Mouse (Mus musculus) lung, embryonic 14.5 days (tissue): ENCODE data around the gene Csf1. TPM values are rescaled to one million over a fixed set of nuclear protein-coding genes. Genes with fewer than 3 reads are reported as not detected.

Experiments used
- ATAC-seq: fragments of 200-750 bp; cut with Nextera tagmentation; 2 replicates; pipeline ENCODE4 v1.8.0; 2017; ENCODE audit warnings: mild to moderate bottlenecking, moderate TSS enrichment, moderate library complexity; ENCODE audit not compliant: insufficient read depth
- DNase-seq: peaks from one replicate; pipeline ENCODE4 v3.0.0-alpha.2; 2015
- H3K27ac ChIP-seq: fragments of 300-500 bp; sonication (generic); 2 replicates; pipeline ENCODE4 v1.5.1; 2014; ENCODE audit warnings: low read depth, mild to moderate bottlenecking, moderate library complexity
- H3K27me3 ChIP-seq: fragments of 300-500 bp; sonication (generic); 2 replicates; pipeline ENCODE4 v1.6.1; 2014; ENCODE audit warnings: low read length, control low read depth; ENCODE audit not compliant: insufficient read depth
- H3K36me3 ChIP-seq: fragments of 300-500 bp; sonication (generic); 2 replicates; pipeline ENCODE4 v1.6.1; 2014; ENCODE audit warnings: control low read depth; ENCODE audit not compliant: insufficient read depth
- H3K4me1 ChIP-seq: fragments of 300-500 bp; sonication (generic); 2 replicates; pipeline ENCODE4 v1.6.1; 2014; ENCODE audit warnings: antibody characterized with exemption, control low read depth; ENCODE audit not compliant: insufficient read depth
- H3K4me2 ChIP-seq: fragments of 300-500 bp; sonication (generic); 2 replicates; pipeline ENCODE4 v1.6.1; 2014; ENCODE audit warnings: mild to moderate bottlenecking
- H3K4me3 ChIP-seq: fragments of 300-500 bp; sonication (generic); 2 replicates; pipeline ENCODE4 v1.5.1; 2014; ENCODE audit warnings: low read depth, low read length
- H3K9ac ChIP-seq: fragments of 300-500 bp; sonication (generic); 2 replicates; pipeline ENCODE4 v1.6.1; 2014
- H3K9me3 ChIP-seq: fragments of 300-500 bp; sonication (generic); 2 replicates; pipeline ENCODE4 v1.6.1; 2016; ENCODE audit warnings: low read depth, low read length, control low read depth
- CTCF ChIP-seq: IDR thresholded peaks from 2 replicates; pipeline ENCODE4 v1.5.1; 2016; ENCODE audit warnings: antibody characterized with exemption, low read depth
- WGBS: fragments of 180-500 bp; shearing (Covaris S2); extraction: QIAGEN DNeasy Blood & Tissue Kit; methylation state at CpG from one replicate; pipeline ENCODE4 v1.1.7; 2014; 5-methylcytosine and 5-hydroxymethylcytosine counted together
- polyA plus RNA-seq: library from polyadenylated mRNA; unstranded; fragments of >200 nt; fragmentation: Nextera tagmentation; extraction: Ambion mirVana; gene quantifications from 2 replicates; pipeline ENCODE4 v1.2.1, GENCODE M21; 2014

Csf1 gene
- polyA plus RNA-seq, 1 experiment from 2014 or later = 9.3 TPM

GRCm38 (mm10) chr3:107766804-107767203, 6.5 kb upstream of the Csf1 start:
- H3K4me1 ChIP-seq = peaks cover 26% of the 10 kb centered on the region
- H3K4me2 ChIP-seq = no peak overlapping the region
- H3K27ac ChIP-seq = no peak overlapping the region
- no peaks in the 10 kb centered on the region for H3K9me3 ChIP-seq
- TF ChIP-seq CTCF = no peak
- H3K4me3 ChIP-seq = no peak overlapping the region
- H3K36me3 ChIP-seq = no peaks in the 10 kb centered on the region
- no peaks in the 10 kb centered on the region for H3K27me3 ChIP-seq
- 31% methylated on average over 2 of the region's 2 CpGs for WGBS
- ATAC-seq (no peak), DNase-seq (peak; percentile 56)
- H3K9ac ChIP-seq = no peak overlapping the region

DNA sequence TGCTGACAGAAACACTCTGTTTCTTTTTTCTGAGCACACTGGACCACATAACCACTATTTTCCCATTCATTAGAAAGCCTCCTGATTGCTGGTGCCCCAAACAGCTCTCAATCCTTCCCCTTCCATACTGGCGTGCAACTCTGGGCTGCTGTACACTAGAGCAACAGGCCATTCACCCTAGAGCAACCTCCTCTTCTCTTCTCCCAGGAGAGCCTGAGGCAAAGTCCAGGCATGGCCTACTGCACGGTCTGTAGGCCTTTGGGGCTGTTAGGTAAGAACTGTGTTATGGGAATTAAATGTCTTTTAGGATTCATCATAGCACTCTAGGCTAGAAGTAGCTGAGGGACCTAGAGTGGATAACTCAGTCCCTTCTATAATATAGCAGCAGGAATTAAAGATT, 5.7 kb upstream of the Csf1 start:
- WGBS = 80% methylated on average over 2 of the region's 2 CpGs
- H3K4me3 ChIP-seq = no peak overlapping the region
- H3K4me1 ChIP-seq = peaks cover 26% of the 10 kb centered on the region
- DNase-seq (no peak), ATAC-seq (no peak)
- TF ChIP-seq CTCF = no peak
- no peaks in the 10 kb centered on the region for H3K27me3 ChIP-seq
- H3K4me2 ChIP-seq = no peak overlapping the region
- H3K9ac ChIP-seq = no peak overlapping the region
- no peaks in the 10 kb centered on the region for H3K9me3 ChIP-seq
- no peak overlapping the region for H3K27ac ChIP-seq
- H3K36me3 ChIP-seq = no peaks in the 10 kb centered on the region

DNA sequence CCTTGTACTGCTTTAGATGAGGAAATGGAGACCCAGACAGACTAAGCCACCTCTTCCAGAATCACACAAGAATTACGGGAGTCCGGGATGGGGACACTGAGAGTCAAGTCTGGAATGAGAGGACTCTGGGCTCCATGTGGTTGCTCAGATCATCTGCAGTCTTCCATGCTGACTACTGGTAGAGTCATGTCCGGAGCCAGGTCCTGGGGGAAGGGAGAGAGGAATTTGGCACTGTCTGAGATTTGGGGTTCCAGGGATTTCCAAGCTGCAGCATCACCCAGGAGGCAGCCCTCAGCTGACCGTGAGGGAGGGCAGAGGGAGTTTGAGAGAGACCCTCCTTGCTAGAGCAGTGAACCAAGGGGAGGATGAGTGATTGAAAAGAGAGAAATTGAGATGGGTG, 3.3 kb upstream of the Csf1 start:
- Histone ChIP-seq H3K36me3 (no peaks in the 10 kb centered on the region), H3K9ac (no peak overlapping the region), H3K4me2 (no peak overlapping the region), H3K27ac (no peak overlapping the region), H3K9me3 (no peaks in the 10 kb centered on the region), H3K27me3 (no peaks in the 10 kb centered on the region), H3K4me3 (no peak overlapping the region), H3K4me1 (peaks cover 27% of the 10 kb centered on the region)
- WGBS = 77% methylated on average over 4 of the region's 4 CpGs
- ATAC-seq = no peak
- DNase-seq = no peak
- TF ChIP-seq CTCF = no peak

- Histone ChIP-seq H3K9ac (no peak overlapping the region), H3K27me3 (no peaks in the 10 kb centered on the region), H3K36me3 (no peaks in the 10 kb centered on the region), H3K4me1 (peaks cover 24% of the 10 kb centered on the region), H3K4me2 (no peak overlapping the region), H3K9me3 (no peaks in the 10 kb centered on the region), H3K4me3 (no peak overlapping the region), H3K27ac (no peak overlapping the region)
- no peak for TF ChIP-seq CTCF
- 94% methylated on average over 5 of the region's 5 CpGs for WGBS
- DNase-seq = no peak
- ATAC-seq = no peak
These were observed 1.2 kb upstream of the Csf1 start for GRCm38 (mm10) chr3:107761446-107761845.

DNA sequence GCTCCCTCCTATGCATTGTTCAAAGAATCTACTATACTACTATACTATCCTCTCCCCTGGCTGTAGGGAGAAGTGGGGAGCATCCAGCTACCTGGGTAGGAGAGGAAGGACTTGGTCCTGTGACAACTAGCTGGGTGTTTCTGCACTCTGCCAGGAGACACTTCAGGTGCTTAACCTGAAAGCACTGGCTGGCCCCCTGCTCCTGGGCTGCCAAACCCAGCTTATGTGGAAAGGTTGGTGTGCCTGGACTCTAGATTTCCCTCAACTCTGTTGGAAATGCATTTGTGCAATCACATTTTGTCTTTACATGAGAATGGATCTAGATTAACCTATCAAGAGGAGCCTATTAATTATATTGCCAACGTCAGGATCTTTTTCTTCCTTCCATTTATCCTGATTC, 502 bp upstream of the Csf1 start:
- no peaks in the 10 kb centered on the region for H3K9me3 ChIP-seq
- DNase-seq = no peak
- peak overlapping the region; percentile 84; the same call in 1 of the 2 replicates for H3K9ac ChIP-seq
- no peak for TF ChIP-seq CTCF
- H3K27me3 ChIP-seq = no peaks in the 10 kb centered on the region
- H3K27ac ChIP-seq = peak overlapping the region; percentile 94; the same call in 1 of the 2 replicates
- H3K4me1 ChIP-seq = peaks cover 22% of the 10 kb centered on the region
- peak overlapping the region; percentile 68 for H3K4me2 ChIP-seq
- ATAC-seq = no peak
- 58% methylated on average over 1 of the region's 1 CpGs for WGBS
- H3K4me3 ChIP-seq = peak overlapping the region; percentile 72; the same call in 1 of the 2 replicates
- no peaks in the 10 kb centered on the region for H3K36me3 ChIP-seq

- WGBS = 8% methylated on average over 3 of the region's 3 CpGs
- peak overlapping the region; percentile 84; the same call in 1 of the 2 replicates for H3K9ac ChIP-seq
- DNase-seq = peak; percentile 71
These were observed 1.6 kb downstream of the Csf1 start for GRCm38 (mm10) chr3:107758638-107759037.

GRCm38 (mm10) chr3:107758176-107758575, 2.1 kb downstream of the Csf1 start:
- Histone ChIP-seq H3K27ac (no peak overlapping the region), H3K36me3 (peaks cover 14% of the 10 kb centered on the region), H3K27me3 (no peaks in the 10 kb centered on the region), H3K9me3 (no peaks in the 10 kb centered on the region), H3K9ac (no peak overlapping the region), H3K4me3 (peak overlapping the region; percentile 72; the same call in 1 of the 2 replicates), H3K4me1 (peaks cover 15% of the 10 kb centered on the region), H3K4me2 (peak overlapping the region; percentile 68)
- 41% methylated on average over 2 of the region's 2 CpGs for whole genome bisulfite sequencing
- no peak for TF ChIP-seq CTCF
- no peak for DNase-seq
- no peak for ATAC-seq

More at GRCm38 (mm10) chr3:107758638-107759037, 1.6 kb downstream of the Csf1 start:
- Histone ChIP-seq H3K4me3 (peak overlapping the region; percentile 72), H3K27ac (no peak overlapping the region), H3K4me2 (peak overlapping the region; percentile 68), H3K27me3 (no peaks in the 10 kb centered on the region), H3K9me3 (no peaks in the 10 kb centered on the region), H3K36me3 (peaks cover 10% of the 10 kb centered on the region; the same call in 1 of the 2 replicates), H3K4me1 (peaks cover 15% of the 10 kb centered on the region)
- ATAC-seq = peak; percentile 17; the same call in 1 of the 2 replicates
- TF ChIP-seq CTCF = no peak
